Mouse (Mus musculus) brain, embryonic 14.5 days (tissue): ENCODE results near the gene Tapbpl. TPM values are rescaled to one million over a fixed set of nuclear protein-coding genes. Genes with fewer than 3 reads are reported as not detected.
"Not testable (repeated sequence)": the region's sequence is repeated elsewhere in the genome, so short reads cannot be mapped to it uniquely, and the experiment has no call there.

Experiments used
- DNase-seq: peaks from one replicate; pipeline ENCODE4 v3.0.0-alpha.2; 2011; ENCODE audit warnings: low read depth
- CTCF ChIP-seq: fragments of 200-500 bp; IDR thresholded peaks from 2 replicates; pipeline ENCODE4 v1.5.1; 2012; ENCODE audit warnings: inconsistent platforms, mild to moderate bottlenecking, moderate library complexity, borderline replicate concordance; ENCODE audit not compliant: insufficient read depth, insufficient read length; ENCODE audit errors: extremely low read depth
- POLR2A ChIP-seq: fragments of 200-500 bp; IDR thresholded peaks from 2 replicates; pipeline ENCODE4 v1.6.1; 2012; ENCODE audit warnings: mild to moderate bottlenecking, inconsistent platforms, borderline replicate concordance; ENCODE audit not compliant: poor library complexity, insufficient read depth, insufficient read length, severe bottlenecking; ENCODE audit errors: extremely low read depth
- polyA plus RNA-seq: library from polyadenylated mRNA; depleted of rRNA; stranded (reverse); fragments of >200 nt; gene quantifications from 2 replicates; pipeline ENCODE4 v1.2.3, GENCODE M21; 2012; rRNA removed

The Tapbpl gene
- 2.7 and 3.1 TPM in 2 replicates for polyA plus RNA-seq

- TF ChIP-seq POLR2A = peak; percentile 27; the same call in 1 of the 2 replicates
- TF ChIP-seq CTCF = no peak
- peak; percentile 78 for DNase-seq
Measured at GRCm38 (mm10) chr6:125231117-125232044, at the start of gene Tapbpl. TSS of gene Tapbpl (minus strand) at chr6:125231860.

GRCm38 (mm10) chr6:125279729-125280128 is 48.1 kb upstream of the Tapbpl start:
- TF ChIP-seq POLR2A (no peak), CTCF (no peak)
- no peak for DNase-seq

GRCm38 (mm10) chr6:125274841-125275563 is 43.3 kb upstream of the Tapbpl start:
- TF ChIP-seq POLR2A (no peak), CTCF (peak; percentile 38; the same call in 1 of the 2 replicates)
- peak; percentile 70 for DNase-seq

GRCm38 (mm10) chr6:125272228-125272785 is 40.6 kb upstream of the Tapbpl start:
- TF ChIP-seq CTCF = no peak
- no peak for TF ChIP-seq POLR2A
- DNase-seq = no peak

GRCm38 (mm10) chr6:125271455-125272227 is 40.0 kb upstream of the Tapbpl start:
- DNase-seq = peak; percentile 96
- peak; percentile 96 for TF ChIP-seq CTCF
- TF ChIP-seq POLR2A = no peak

- TF ChIP-seq CTCF (no peak), POLR2A (no peak)
Measured at GRCm38 (mm10) chr6:125268799-125269198, 37.1 kb upstream of the Tapbpl start.

GRCm38 (mm10) chr6:125267469-125267868 is 35.8 kb upstream of the Tapbpl start:
- TF ChIP-seq CTCF = no peak
- TF ChIP-seq POLR2A = no peak
- no peak for DNase-seq

More at GRCm38 (mm10) chr6:125268799-125269198, 37.1 kb upstream of the Tapbpl start:
- no peak for DNase-seq

- DNase-seq = not testable (repeated sequence)
Measured at GRCm38 (mm10) chr6:125266600-125266999, 34.9 kb upstream of the Tapbpl start.

- TF ChIP-seq CTCF (no peak), POLR2A (no peak)
- no peak for DNase-seq
Measured at GRCm38 (mm10) chr6:125266091-125266490, 34.4 kb upstream of the Tapbpl start.

- DNase-seq = no peak
- no peak for TF ChIP-seq POLR2A
- no peak for TF ChIP-seq CTCF
Measured at GRCm38 (mm10) chr6:125265239-125265638, 33.6 kb upstream of the Tapbpl start.

- TF ChIP-seq CTCF (no peak), POLR2A (no peak)
- DNase-seq = no peak
Measured at GRCm38 (mm10) chr6:125264219-125264618, 32.6 kb upstream of the Tapbpl start.
